Mouse (Mus musculus) G1E (cell line): ENCODE results near the gene Apol11b.
"Not testable (repeated sequence)": the region's sequence is repeated elsewhere in the genome, so short reads cannot be mapped to it uniquely, and the experiment has no call there.

ENCODE experiments used
- CTCF ChIP-seq: IDR thresholded peaks from 2 replicates; pipeline ENCODE4 v1.5.1; 2012; ENCODE audit warnings: low read depth, low read length, inconsistent platforms, mixed read lengths
- POLR2AphosphoS5 ChIP-seq: IDR thresholded peaks from 2 replicates; pipeline ENCODE4 v1.6.1; 2012; ENCODE audit warnings: low read depth, low read length, inconsistent platforms; ENCODE audit not compliant: insufficient replicate concordance

GRCm38 (mm10) chr15:77674081-77674480 lies 31.0 kb upstream of the Apol11b start:
- not testable (repeated sequence) for TF ChIP-seq CTCF, POLR2AphosphoS5
